Mouse (Mus musculus) liver, adult 2 months (tissue): Measurements from ENCODE around the gene Olfr1355. TPM values are rescaled to one million over a fixed set of nuclear protein-coding genes. Genes with fewer than 3 reads are reported as not detected.
"Not testable (repeated sequence)": the region's sequence is repeated elsewhere in the genome, so short reads cannot be mapped to it uniquely, and the experiment has no call there.

Source experiments
- DNase-seq: peaks from one replicate; pipeline ENCODE4 v3.0.0-alpha.2; 2011; ENCODE audit warnings: low read depth, low spot score; ENCODE audit errors: extremely low read depth
- H3K27ac ChIP-seq: fragments of 200-500 bp; replicated peaks from 2 replicates; pipeline ENCODE4 v1.5.1; 2012; ENCODE audit warnings: low read depth, mild to moderate bottlenecking, control low read depth, inconsistent platforms, low read length; ENCODE audit not compliant: insufficient read depth
- H3K27me3 ChIP-seq: fragments of 200-500 bp; 2 replicates; pipeline ENCODE4 v1.6.1; 2012; ENCODE audit warnings: mild to moderate bottlenecking, moderate library complexity, low read length, inconsistent platforms; ENCODE audit not compliant: control insufficient read depth, insufficient read depth
- H3K36me3 ChIP-seq: fragments of 200-500 bp; 2 replicates; pipeline ENCODE4 v1.6.1; 2012; ENCODE audit warnings: low read length, inconsistent platforms; ENCODE audit not compliant: control insufficient read depth, insufficient read depth
- H3K4me1 ChIP-seq: fragments of 200-500 bp; 2 replicates; pipeline ENCODE4 v1.6.1; 2011; ENCODE audit warnings: low read length; ENCODE audit not compliant: control insufficient read depth, insufficient read depth
- H3K4me3 ChIP-seq: fragments of 200-500 bp; 2 replicates; pipeline ENCODE4 v1.5.1; 2011; ENCODE audit warnings: low read depth, mild to moderate bottlenecking, control low read depth, low read length, moderate library complexity; ENCODE audit not compliant: insufficient read depth
- H3K79me2 ChIP-seq: fragments of 200-500 bp; 2 replicates; pipeline ENCODE4 v1.6.1; 2012; ENCODE audit warnings: inconsistent platforms, mild to moderate bottlenecking, low read length, moderate library complexity; ENCODE audit not compliant: control insufficient read depth, insufficient read depth
- H3K9ac ChIP-seq: fragments of 200-500 bp; 2 replicates; pipeline ENCODE4 v1.6.1; 2012; ENCODE audit warnings: low read depth, mild to moderate bottlenecking, control low read depth, inconsistent platforms, low read length
- CTCF ChIP-seq: fragments of 200-500 bp; IDR thresholded peaks from 2 replicates; pipeline ENCODE4 v1.5.1; 2011; ENCODE audit warnings: low read depth, low read length, control low read depth
- POLR2A ChIP-seq: fragments of 200-500 bp; IDR thresholded peaks from 2 replicates; pipeline ENCODE4 v1.6.1; 2011; ENCODE audit warnings: low read length, control low read depth; ENCODE audit not compliant: insufficient read depth; ENCODE audit errors: extremely low read depth
- WGBS: fragments of 180-500 bp; shearing (Covaris S2); methylation state at CpG from one replicate; pipeline ENCODE4 v1.1.7; 2018; 5-methylcytosine and 5-hydroxymethylcytosine counted together
- polyA plus RNA-seq: library from polyadenylated mRNA; depleted of rRNA; stranded (reverse); fragments of >200 nt; gene quantifications from 2 replicates; pipeline ENCODE4 v1.2.3, GENCODE M21; 2012; rRNA removed
- total RNA-seq: library from RNA; depleted of rRNA; stranded (reverse); fragments of >200 nt; gene quantifications from 2 replicates; pipeline ENCODE4 v1.2.3, GENCODE M21; 2014; rRNA removed

Gene Olfr1355
- total RNA-seq (not detected in 2 replicates), polyA plus RNA-seq (not detected in 2 replicates)

DNA sequence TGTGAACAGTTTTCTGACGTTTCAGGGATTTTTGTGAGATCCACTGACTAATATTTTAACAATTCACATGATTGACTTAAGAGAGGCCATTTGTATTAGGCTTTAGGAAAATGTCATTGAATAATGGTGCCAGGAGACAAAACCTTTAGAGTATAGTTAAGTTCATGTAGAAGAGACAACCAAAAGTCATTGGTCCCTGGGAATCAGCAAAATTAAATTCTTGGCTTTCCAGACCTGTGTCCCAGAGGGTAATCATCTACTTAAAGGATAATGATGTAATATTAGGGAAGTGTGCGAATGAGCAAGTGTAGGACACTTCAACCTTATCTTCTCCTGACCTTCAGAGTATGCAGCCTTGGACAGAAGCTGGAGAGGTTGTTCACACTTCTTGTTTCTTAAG is at the start of gene Olfr1355:
TSS of gene Olfr1355 (plus strand) at position 301 of the 400 bp plus-strand sequence.
- Histone ChIP-seq H3K4me3 (no peak within 1 kb of the TSS), H3K27me3 (no peaks in the 10 kb centered on the region), H3K36me3 (no peaks in the 10 kb centered on the region), H3K27ac (no peak within 1 kb of the TSS), H3K79me2 (no peaks in the 10 kb centered on the region), H3K4me1 (no peaks in the 10 kb centered on the region), H3K9ac (no peak within 1 kb of the TSS)
- TF ChIP-seq POLR2A (no peak), CTCF (no peak)
- WGBS = 60% methylated on average over 2 of the region's 2 CpGs
- no peak for DNase-seq

- H3K27me3 ChIP-seq, H3K9ac ChIP-seq, H3K36me3 ChIP-seq, DNase-seq, H3K27ac ChIP-seq, H3K79me2 ChIP-seq, H3K4me1 ChIP-seq, H3K4me3 ChIP-seq: not testable (repeated sequence)
- 93% methylated on average over 12 of the region's 12 CpGs for whole genome bisulfite sequencing
Measured at GRCm38 (mm10) chr10:78840456-78840855, 34.9 kb upstream of the Olfr1355 start.

GRCm38 (mm10) chr10:78852066-78852465 is 23.3 kb upstream of the Olfr1355 start, which contains the start of gene Olfr1356:
TSS of gene Olfr1356 (minus strand) at chr10:78852166.
- H3K4me3 ChIP-seq = no peak within 1 kb of the TSS
- H3K4me1 ChIP-seq = no peaks in the 10 kb centered on the region
- WGBS = 80% methylated on average over 2 of the region's 2 CpGs
- no peak for TF ChIP-seq POLR2A
- no peak within 1 kb of the TSS for H3K9ac ChIP-seq
- H3K27ac ChIP-seq = no peak within 1 kb of the TSS
- H3K79me2 ChIP-seq = no peaks in the 10 kb centered on the region
- H3K36me3 ChIP-seq = no peaks in the 10 kb centered on the region
- no peak for DNase-seq
- H3K27me3 ChIP-seq = no peaks in the 10 kb centered on the region

DNA sequence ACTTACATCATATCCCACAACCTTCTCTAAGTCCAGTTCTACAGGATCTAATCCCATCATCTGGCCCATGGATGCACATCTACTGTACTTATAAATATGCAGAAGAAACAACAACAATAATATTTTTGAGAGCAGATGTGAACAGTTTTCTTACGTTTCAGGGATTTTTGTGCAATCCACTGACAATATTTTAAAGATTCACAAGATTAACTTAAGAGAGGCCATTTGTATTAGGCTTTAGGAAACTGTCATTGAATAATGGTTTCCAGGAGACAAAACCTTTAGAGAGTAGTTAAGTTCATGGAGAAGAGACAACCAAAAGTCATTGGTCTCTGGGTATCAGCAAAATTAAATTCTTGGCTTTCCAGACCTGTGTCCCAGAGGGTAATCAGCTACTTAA is 37.5 kb downstream of the Olfr1355 start, which contains the start of gene Olfr1354:
TSS of gene Olfr1354 (plus strand) at position 301 of the 400 bp plus-strand sequence.
- 73% methylated on average over 1 of the region's 1 CpGs for WGBS
- H3K36me3 ChIP-seq, H3K79me2 ChIP-seq, DNase-seq, H3K27ac ChIP-seq, H3K9ac ChIP-seq, H3K4me3 ChIP-seq, H3K4me1 ChIP-seq, H3K27me3 ChIP-seq: not testable (repeated sequence)

Other genes starting within 250 kb of the Olfr1355 start
- not detected in 2 replicates for gene Casp14, start 157.2 kb upstream of the Olfr1355 start, total RNA-seq
- gene Casp14, start 157.2 kb upstream of the Olfr1355 start, polyA plus RNA-seq = not detected in 2 replicates
- not detected in 2 replicates for gene Ccdc105, start 122.5 kb upstream of the Olfr1355 start, total RNA-seq
- gene Ccdc105, start 122.5 kb upstream of the Olfr1355 start, polyA plus RNA-seq = not detected in 2 replicates
- 0.18 TPM in 1 of 2 replicates, not detected in the other for gene Slc1a6, start 95.0 kb upstream of the Olfr1355 start, total RNA-seq
- gene Slc1a6, start 95.0 kb upstream of the Olfr1355 start, polyA plus RNA-seq = 0.07 and 0.10 TPM in 2 replicates
- gene Olfr1356, start 23.4 kb upstream of the Olfr1355 start, total RNA-seq = not detected in 2 replicates
- gene Olfr1356, start 23.4 kb upstream of the Olfr1355 start, polyA plus RNA-seq = not detected in 2 replicates
- not detected in 2 replicates for gene Olfr1354, start 37.6 kb downstream of the Olfr1355 start, total RNA-seq
- gene Olfr1354, start 37.6 kb downstream of the Olfr1355 start, polyA plus RNA-seq = not detected in 2 replicates
- gene Olfr8, start 75.1 kb downstream of the Olfr1355 start, total RNA-seq = not detected in 2 replicates
- gene Olfr8, start 75.1 kb downstream of the Olfr1355 start, polyA plus RNA-seq = not detected in 2 replicates
- gene Olfr1353, start 87.8 kb downstream of the Olfr1355 start, total RNA-seq = not detected in 2 replicates
- gene Olfr1353, start 87.8 kb downstream of the Olfr1355 start, polyA plus RNA-seq = not detected in 2 replicates
- gene Olfr1352, start 105.5 kb downstream of the Olfr1355 start, total RNA-seq = not detected in 2 replicates
- not detected in 2 replicates for gene Olfr1352, start 105.5 kb downstream of the Olfr1355 start, polyA plus RNA-seq
- not detected in 2 replicates for gene Olfr1351, start 136.9 kb downstream of the Olfr1355 start, total RNA-seq
- not detected in 2 replicates for gene Olfr1351, start 136.9 kb downstream of the Olfr1355 start, polyA plus RNA-seq
- not detected in 2 replicates for gene Olfr57, start 153.2 kb downstream of the Olfr1355 start, total RNA-seq
- gene Olfr57, start 153.2 kb downstream of the Olfr1355 start, polyA plus RNA-seq = not detected in 2 replicates
- 12.1 and 13.8 TPM in 2 replicates for gene 2610008E11Rik, start 222.1 kb downstream of the Olfr1355 start, total RNA-seq
- gene 2610008E11Rik, start 222.1 kb downstream of the Olfr1355 start, polyA plus RNA-seq = 0.67 and 0.75 TPM in 2 replicates